Mouse (Mus musculus) spleen, postnatal 10 days (tissue): ENCODE results near the gene Rtkn2.
A peak's percentile ranks its signal among the peaks of the same experiment; 100 is the strongest.

Experiments
- DNase-seq, 2 experiments: peaks; one replicate each; pipeline ENCODE4 v3.0.0; 2021 to 2022; ENCODE audit warnings: low spot score in 2 of 2

The Rtkn2 gene

GRCm38 (mm10) chr10:67996171-67996570 is 16.8 kb downstream of the Rtkn2 start:
- DNase-seq = peak in 1 of 2 experiments; percentile 40

DNA sequence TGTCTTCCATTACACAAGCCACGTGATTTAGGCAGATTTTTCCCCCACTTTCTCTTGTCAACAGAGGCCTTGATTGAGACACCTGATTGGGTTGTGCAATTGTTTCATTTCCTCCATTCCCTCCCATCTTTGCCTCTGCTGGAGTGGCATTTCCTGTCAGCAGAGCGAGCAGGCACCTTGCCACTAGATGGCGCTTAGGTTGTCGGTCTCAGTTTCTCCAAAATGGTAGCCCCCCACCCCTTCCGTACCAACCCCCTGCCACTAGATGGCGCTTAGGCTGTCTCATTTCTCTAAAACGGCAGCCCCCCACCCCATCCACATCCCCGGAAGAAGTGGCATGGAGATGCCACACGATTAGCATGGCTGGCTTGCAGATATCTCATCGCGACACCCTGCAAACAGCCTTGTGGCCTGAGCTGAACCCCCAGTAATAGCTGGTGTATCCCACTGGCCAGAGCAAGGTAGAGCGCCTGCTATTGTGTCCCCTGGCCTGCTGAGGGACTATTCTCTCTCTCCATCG is 18.8 kb downstream of the Rtkn2 start:
- DNase-seq = peak; percentile 18 to 63

- DNase-seq = no peak
These were observed 19.8 kb downstream of the Rtkn2 start for GRCm38 (mm10) chr10:67999170-67999569.

DNA sequence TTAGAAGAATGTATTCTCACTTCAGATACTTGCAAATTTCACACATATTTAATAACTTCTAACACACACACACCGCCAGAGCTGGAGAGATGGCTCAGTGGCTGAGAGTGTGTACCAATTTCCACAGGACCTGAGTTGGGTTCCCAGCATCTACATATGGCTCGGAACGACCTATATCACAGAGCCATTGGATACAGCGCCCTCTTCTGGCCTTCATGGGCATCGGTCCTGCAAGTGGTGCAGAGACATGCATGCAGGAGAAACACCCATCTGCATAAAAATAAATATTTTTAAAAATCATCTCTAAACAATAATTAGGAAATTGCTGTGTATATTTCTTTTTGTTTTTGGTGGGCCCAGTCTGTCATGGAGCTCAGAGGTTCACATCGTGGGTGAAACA is 22.1 kb downstream of the Rtkn2 start:
- no peak for DNase-seq

GRCm38 (mm10) chr10:68003651-68004422 is 24.5 kb downstream of the Rtkn2 start:
- no peak for DNase-seq

DNA sequence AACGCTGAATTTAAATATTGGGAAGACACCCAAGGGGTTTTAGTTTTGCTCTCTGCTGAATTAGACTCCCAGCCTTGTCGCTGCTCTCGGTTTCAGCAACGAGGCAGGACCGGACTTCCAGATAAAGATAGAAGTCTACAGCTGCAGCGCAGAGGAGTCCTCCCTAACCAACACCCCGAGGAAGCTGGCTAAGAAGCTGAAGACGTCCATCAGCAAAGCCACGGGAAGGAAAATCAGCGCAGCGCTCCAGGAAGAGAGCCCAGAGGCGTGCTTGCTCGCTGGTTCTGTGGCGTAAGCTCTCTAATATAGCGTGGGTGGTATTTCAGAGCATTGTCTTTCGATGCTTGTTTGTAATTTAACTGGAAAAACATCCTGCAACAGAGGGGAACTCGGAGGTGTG is 26.0 kb downstream of the Rtkn2 start:
- no peak for DNase-seq

GRCm38 (mm10) chr10:68006491-68006890 is 27.1 kb downstream of the Rtkn2 start:
- DNase-seq = no peak

GRCm38 (mm10) chr10:68007103-68007502 is 27.7 kb downstream of the Rtkn2 start:
- no peak for DNase-seq

GRCm38 (mm10) chr10:68008198-68008955 is 29.0 kb downstream of the Rtkn2 start:
- peak in 1 of 2 experiments; percentile 43 for DNase-seq

DNA sequence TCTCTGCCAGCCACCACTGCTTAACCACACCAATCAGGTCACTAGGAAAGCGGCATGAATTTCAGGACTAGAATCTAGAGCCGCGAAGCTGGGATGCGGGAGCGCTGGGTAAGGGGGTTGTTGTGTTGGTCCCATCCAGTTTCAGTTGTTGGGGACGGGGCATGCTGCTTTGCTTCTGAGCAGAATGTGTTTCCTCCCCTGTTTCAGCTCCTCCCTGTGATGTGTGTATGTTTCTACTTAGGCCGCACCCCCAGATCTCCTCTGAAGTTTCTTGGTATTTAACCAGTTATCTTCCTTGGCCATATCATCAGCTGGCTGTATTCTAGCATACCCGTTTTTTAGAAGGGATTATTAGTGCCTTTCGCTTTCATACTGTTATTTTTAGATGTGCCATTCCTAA is 29.9 kb downstream of the Rtkn2 start:
- no peak for DNase-seq

DNA sequence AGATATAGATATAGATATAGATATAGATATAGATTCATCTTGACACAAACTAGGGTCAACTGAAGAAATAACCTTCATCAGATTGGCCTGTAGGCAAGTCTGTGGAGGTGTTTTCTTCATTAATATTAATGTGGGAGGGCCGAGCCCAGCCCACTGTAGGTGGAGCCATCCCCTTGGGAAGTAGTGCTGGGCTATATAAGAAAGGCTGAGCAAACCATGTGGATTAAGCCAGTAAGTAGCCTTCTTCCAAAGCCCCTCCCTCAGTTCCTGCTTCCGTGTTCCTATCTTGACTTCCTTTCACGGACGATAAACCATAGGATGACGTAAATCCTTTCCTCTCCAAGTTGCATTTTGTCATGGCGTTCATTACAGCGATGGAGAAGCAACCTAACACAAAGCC is 30.5 kb downstream of the Rtkn2 start:
- DNase-seq = no peak

- DNase-seq = peak; percentile 23 to 55
These were observed 33.8 kb downstream of the Rtkn2 start for GRCm38 (mm10) chr10:68013137-68013536.

DNA sequence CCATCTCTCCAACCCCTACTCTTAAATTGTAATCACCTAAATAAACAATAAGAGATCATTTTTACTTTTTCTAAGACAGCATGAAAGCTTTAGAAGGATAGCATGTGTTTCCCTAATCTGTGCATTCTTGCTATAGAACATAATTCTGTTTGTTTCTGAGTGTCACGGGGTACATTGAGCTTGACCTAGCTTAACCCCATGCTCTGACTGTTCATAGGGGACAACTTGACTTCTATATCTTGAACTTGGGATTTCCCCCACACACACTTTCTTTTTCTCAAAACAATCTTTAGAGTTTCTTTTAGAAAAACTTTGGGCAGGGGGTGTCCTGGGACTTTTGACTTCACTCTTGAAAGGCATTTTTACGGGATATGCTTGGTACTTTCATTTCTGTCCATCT is 41.4 kb downstream of the Rtkn2 start:
- no peak for DNase-seq

GRCm38 (mm10) chr10:68025660-68026059 is 46.3 kb downstream of the Rtkn2 start:
- DNase-seq = no peak

- DNase-seq = no peak
These were observed 49.1 kb downstream of the Rtkn2 start for GRCm38 (mm10) chr10:68028327-68029080.

GRCm38 (mm10) chr10:68029081-68029626 is 49.8 kb downstream of the Rtkn2 start:
- DNase-seq = no peak

DNA sequence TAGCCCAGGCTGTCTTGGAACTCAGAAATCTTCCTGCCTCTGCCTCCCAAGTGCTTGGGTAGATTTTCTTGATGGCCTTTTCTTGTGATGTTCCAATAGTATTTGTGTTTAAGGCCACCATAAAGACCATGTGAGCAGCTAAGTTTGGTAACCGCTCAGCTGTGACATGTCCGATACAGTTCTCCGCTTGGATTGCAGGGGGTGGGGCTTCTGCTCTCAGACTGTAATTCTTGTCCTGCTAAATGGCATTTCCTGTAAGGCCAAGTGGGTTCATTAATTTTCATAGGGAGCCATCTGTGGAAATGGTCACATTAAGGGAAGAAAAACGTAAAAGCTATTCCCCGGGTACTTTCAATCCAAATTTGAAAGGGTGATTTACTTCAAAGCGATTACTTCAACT is 50.7 kb downstream of the Rtkn2 start:
- DNase-seq = no peak

DNA sequence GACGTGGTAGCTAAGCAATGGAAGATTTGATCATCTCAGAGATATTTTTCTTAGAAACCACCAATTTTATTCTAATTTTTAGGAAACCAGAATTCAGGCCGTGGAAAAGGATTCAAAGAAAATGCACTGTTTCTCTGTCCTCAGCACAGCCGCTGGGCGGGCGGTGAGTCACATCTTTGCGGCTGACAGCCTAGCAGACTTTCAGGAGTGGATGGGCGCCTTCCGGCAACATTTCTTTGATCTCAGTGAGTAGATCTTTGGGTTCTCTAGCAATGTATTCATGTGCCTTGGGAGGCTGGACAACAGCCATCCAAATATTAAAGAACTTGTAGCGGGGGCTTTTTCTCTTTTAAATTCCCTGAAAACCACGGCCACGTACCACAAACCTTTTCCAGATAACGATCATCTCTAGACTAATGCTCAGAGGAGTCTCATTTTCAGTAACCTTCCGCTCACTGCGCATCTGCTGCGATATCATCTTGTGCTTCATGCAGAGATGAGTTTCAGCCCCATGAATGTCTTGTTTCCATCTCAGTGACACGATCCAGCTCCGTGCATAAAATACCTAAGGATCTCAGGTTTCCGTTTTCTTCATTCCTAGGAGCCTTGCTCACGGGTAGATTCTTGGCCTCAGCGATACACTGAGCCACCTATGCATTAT is 56.5 kb downstream of the Rtkn2 start:
- no peak for DNase-seq

DNA sequence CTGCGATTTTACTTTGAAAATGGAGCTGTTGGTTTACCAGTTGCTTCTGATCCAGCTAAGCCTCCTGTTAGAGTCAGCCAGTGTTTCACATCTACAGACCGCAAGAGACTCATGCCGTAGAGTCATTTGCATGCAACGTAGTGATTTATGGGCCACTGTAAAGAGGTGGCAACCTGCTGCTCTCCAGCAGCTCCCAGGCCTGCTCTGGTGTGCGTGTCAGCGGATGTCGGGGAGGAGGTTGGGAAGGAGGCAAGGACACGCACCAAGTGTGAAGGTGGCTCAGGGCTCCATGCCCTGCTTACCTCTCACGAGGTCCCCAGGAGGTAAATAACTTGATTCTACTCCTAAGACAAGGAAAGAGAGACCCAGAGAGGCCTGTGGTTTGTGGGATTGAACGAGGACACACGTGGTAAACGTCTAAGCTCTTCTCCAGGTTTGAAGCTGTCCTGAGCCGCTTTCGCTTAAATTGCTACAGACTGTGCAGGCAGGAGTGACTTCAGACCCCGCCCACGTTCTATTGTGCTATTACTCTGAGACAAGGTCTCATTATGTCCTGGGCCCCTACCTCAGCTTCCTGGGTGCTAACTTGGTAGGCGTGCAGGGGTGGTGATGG is 57.1 kb downstream of the Rtkn2 start:
- no peak for DNase-seq

DNA sequence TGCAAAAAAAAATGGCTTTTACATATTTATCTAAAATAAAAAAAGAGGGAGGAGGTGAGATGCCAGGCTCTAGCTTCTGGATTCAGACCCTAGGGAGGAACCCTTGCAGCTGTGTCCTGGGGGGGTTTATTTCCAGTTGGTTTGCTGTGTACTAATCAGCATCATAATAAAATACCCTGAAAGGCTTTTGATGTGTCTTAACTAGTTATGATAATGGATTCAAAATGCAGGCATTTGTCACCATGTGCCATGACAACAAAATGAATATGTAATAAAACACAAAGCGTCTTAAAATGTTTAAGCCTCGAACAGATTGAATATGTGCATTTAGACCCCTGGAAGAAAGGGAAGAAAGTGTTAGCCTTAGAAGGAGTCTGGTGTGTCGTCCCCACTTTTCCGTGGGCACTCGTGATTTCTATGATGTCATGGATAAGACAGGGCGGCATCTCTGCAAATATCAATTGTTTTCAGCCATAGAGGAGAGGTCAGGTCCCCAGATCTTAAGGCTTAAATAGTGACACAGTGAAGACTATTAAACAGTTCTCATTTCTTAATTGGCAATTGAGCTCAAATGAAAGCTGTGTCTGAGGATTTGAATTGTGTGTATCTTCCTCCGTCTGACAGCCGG is 59.7 kb downstream of the Rtkn2 start:
- no peak for DNase-seq
